Mouse (Mus musculus) hindbrain, embryonic 14.5 days (tissue): ENCODE measurements around the gene Stx1a. TPM values are rescaled to one million over a fixed set of nuclear protein-coding genes. Genes with fewer than 3 reads are reported as not detected.

Source experiments
- ATAC-seq: fragments of 200-750 bp; cut with Nextera tagmentation; 2 replicates; pipeline ENCODE4 v1.8.0; 2017; ENCODE audit warnings: moderate number of reproducible peaks, mild to moderate bottlenecking, moderate TSS enrichment, moderate library complexity; ENCODE audit not compliant: low FRiP score
- DNase-seq: peaks from one replicate; pipeline ENCODE4 v3.0.0-alpha.2; 2015; ENCODE audit warnings: low spot score
- H3K27ac ChIP-seq: fragments of 300-500 bp; sonication (generic); 2 replicates; pipeline ENCODE4 v1.5.1; 2014; ENCODE audit warnings: mild to moderate bottlenecking, moderate library complexity
- H3K27me3 ChIP-seq: fragments of 300-500 bp; sonication (generic); 2 replicates; pipeline ENCODE4 v1.6.1; 2014; ENCODE audit warnings: mild to moderate bottlenecking, low read length, mixed read lengths; ENCODE audit not compliant: control insufficient read depth, insufficient read depth
- H3K36me3 ChIP-seq: fragments of 300-500 bp; sonication (generic); replicated peaks from 2 replicates; pipeline ENCODE4 v1.6.1; 2014; ENCODE audit not compliant: control insufficient read depth, insufficient read depth
- H3K4me1 ChIP-seq: fragments of 300-500 bp; sonication (generic); replicated peaks from 2 replicates; pipeline ENCODE4 v1.6.1; 2014; ENCODE audit warnings: antibody characterized with exemption, low read length, mixed read lengths; ENCODE audit not compliant: control insufficient read depth, insufficient read depth
- H3K4me2 ChIP-seq: fragments of 300-500 bp; sonication (generic); replicated peaks from 2 replicates; pipeline ENCODE4 v1.6.1; 2014; ENCODE audit warnings: mild to moderate bottlenecking, moderate library complexity
- H3K4me3 ChIP-seq: fragments of 300-500 bp; sonication (generic); replicated peaks from 2 replicates; pipeline ENCODE4 v1.5.1; 2014; ENCODE audit warnings: mild to moderate bottlenecking, low read length
- H3K9ac ChIP-seq: fragments of 300-500 bp; sonication (generic); 2 replicates; pipeline ENCODE4 v1.6.1; 2014
- H3K9me3 ChIP-seq: fragments of 300-500 bp; sonication (generic); 2 replicates; pipeline ENCODE4 v1.6.1; 2016; ENCODE audit warnings: low read length; ENCODE audit not compliant: control insufficient read depth
- WGBS: fragments of 180-500 bp; shearing (Covaris S2); extraction: QIAGEN DNeasy Blood & Tissue Kit; methylation state at CpG from one replicate; pipeline ENCODE4 v1.1.7; 2014; 5-methylcytosine and 5-hydroxymethylcytosine counted together
- polyA plus RNA-seq: library from polyadenylated mRNA; unstranded; fragments of >200 nt; fragmentation: Nextera tagmentation; extraction: Ambion mirVana; gene quantifications from 2 replicates; pipeline ENCODE4 v1.2.1, GENCODE M21; 2014

Stx1a gene
- polyA plus RNA-seq, 1 experiment from 2014 or later, result 113 TPM

DNA sequence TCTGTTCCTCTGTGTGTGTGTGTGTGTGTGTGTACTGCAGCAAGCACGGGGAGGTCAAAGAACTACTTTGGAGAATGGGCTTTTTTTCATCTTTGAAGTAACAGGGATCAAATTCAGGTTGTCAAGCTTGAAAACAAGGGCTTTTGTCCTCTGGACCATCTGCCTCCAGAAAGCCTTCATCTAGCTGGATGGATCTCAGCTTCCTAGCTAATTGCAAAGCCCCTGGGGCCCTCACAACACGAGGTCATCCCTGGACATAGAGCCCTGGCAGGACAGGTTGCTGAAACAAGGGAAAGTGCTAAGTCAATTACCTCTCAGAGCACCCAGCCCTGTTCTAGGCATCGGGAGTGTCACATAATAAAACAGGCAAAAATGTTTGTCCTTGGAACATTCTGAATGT, 39.5 kb upstream of the Stx1a start:
- H3K4me3 ChIP-seq, result no peak overlapping the region
- H3K27ac ChIP-seq, result no peak overlapping the region
- 3% methylated on average over 3 of the region's 3 CpGs for WGBS
- H3K27me3 ChIP-seq, result peaks cover 43% of the 10 kb centered on the region
- H3K36me3 ChIP-seq, result no peaks in the 10 kb centered on the region
- ATAC-seq, result no peak
- no peak overlapping the region for H3K4me2 ChIP-seq
- H3K4me1 ChIP-seq, result peaks cover 14% of the 10 kb centered on the region; the same call in 1 of the 2 replicates
- no peaks in the 10 kb centered on the region for H3K9me3 ChIP-seq
- no peak overlapping the region for H3K9ac ChIP-seq
- no peak for DNase-seq

DNA sequence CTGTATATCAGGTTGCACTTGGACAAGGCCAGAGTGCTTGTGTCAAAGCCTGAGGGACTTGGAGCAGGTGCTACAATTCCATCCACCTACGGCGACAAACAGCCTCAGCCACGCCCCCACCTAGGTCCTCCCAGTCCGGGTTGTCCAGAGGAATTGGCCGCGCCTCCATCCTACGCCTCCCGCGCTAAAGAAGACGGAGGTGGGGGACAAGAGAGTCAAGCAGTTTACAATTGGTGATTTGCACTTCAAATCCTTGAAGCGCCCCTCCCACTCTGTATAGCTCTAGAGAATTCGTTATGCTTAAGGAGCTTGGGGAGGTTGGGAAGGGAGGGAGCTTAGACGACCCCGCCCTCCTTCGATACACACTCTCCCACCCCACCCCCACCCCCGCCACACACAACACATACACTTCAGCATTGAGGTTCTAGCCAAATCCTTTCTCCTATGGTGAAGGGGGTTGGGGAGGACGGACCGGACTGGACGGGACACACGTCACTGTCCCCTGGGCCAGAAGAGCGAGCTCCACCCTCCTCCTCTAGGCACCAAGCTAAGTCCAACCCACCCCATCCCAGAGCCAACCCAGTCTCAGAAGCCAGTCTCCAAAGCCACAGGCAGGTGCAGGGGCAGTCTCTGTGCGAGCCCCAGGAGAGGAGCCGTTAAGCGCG, 37.5 kb upstream of the Stx1a start, which contains the start of gene Cldn3:
TSS of gene Cldn3 (plus strand) at position 582 of the 665 bp plus-strand sequence.
- H3K27me3 ChIP-seq, result peaks cover 53% of the 10 kb centered on the region
- no peaks in the 10 kb centered on the region for H3K36me3 ChIP-seq
- ATAC-seq, result no peak
- no peak within 1 kb of the TSS for H3K9ac ChIP-seq
- H3K4me3 ChIP-seq, result peak within 1 kb of the TSS; percentile 20
- H3K4me2 ChIP-seq, result peak within 1 kb of the TSS; percentile 41
- H3K9me3 ChIP-seq, result no peaks in the 10 kb centered on the region
- H3K27ac ChIP-seq, result no peak within 1 kb of the TSS
- 1% methylated on average over 25 of the region's 25 CpGs for WGBS
- H3K4me1 ChIP-seq, result peaks cover 14% of the 10 kb centered on the region; the same call in 1 of the 2 replicates
- no peak for DNase-seq

DNA sequence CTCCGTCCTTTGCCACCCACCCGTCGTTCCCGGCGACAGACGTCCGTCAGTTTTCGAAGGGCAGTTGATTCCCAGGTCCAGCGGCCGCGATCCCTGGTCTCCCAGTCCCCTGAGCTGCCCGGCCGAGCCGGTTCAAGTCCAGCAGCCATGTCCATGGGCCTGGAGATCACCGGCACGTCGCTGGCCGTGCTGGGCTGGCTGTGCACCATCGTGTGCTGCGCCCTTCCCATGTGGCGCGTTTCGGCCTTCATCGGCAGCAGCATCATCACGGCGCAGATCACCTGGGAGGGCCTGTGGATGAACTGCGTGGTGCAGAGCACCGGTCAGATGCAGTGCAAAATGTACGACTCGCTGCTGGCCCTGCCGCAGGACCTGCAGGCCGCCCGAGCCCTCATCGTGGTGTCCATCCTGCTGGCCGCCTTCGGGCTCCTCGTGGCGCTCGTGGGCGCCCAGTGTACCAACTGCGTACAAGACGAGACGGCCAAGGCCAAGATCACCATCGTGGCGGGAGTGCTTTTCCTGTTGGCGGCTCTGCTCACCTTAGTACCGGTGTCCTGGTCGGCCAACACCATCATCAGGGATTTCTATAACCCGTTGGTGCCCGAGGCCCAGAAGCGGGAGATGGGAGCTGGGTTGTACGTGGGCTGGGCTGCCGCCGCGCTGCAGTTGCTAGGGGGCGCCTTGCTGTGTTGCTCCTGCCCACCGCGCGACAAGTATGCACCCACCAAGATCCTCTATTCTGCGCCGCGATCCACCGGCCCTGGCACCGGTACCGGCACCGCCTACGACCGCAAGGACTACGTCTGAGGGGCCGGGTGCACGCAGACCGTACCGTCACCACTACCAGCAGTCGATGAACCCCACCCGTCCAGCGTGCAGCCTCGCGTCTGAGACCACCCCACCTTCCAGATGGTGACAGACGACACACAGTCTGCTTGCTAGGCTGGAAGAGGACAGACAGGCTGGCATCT, 36.7 kb upstream of the Stx1a start:
- Histone ChIP-seq H3K27ac (no peak overlapping the region), H3K9me3 (no peaks in the 10 kb centered on the region), H3K27me3 (peaks cover 53% of the 10 kb centered on the region), H3K36me3 (no peaks in the 10 kb centered on the region), H3K9ac (no peak overlapping the region), H3K4me2 (peak overlapping the region; percentile 41), H3K4me1 (peaks cover 14% of the 10 kb centered on the region; the same call in 1 of the 2 replicates), H3K4me3 (peak overlapping the region; percentile 20)
- ATAC-seq (no peak), DNase-seq (no peak)
- WGBS, result 4% methylated on average over 79 of the region's 79 CpGs

DNA sequence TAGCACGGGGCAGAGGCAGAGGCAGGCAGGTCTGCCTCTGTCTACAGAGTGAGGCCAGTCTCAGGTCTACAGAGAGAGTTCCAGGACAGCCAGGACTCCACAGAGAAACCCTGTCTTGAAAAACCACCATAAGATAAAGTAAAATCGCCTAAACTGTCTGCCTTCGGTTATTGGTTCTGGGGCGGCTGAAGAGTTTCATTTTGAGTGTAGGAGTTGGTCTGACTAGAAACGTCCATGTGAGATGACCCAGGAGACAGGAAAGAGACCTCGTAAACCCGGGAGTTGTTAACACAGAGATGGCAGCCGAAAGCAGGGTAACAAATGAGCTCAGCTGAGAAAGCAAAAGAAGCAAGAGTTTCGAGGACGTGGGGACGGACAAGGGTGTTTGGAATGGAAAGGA, 34.1 kb upstream of the Stx1a start:
- no peak overlapping the region for H3K4me3 ChIP-seq
- peaks cover 53% of the 10 kb centered on the region for H3K27me3 ChIP-seq
- peaks cover 14% of the 10 kb centered on the region; the same call in 1 of the 2 replicates for H3K4me1 ChIP-seq
- no peak overlapping the region for H3K4me2 ChIP-seq
- no peak overlapping the region for H3K9ac ChIP-seq
- no peak overlapping the region for H3K27ac ChIP-seq
- ATAC-seq, result no peak
- WGBS, result 75% methylated on average over 11 of the region's 11 CpGs
- no peaks in the 10 kb centered on the region for H3K36me3 ChIP-seq
- H3K9me3 ChIP-seq, result no peaks in the 10 kb centered on the region
- no peak for DNase-seq

DNA sequence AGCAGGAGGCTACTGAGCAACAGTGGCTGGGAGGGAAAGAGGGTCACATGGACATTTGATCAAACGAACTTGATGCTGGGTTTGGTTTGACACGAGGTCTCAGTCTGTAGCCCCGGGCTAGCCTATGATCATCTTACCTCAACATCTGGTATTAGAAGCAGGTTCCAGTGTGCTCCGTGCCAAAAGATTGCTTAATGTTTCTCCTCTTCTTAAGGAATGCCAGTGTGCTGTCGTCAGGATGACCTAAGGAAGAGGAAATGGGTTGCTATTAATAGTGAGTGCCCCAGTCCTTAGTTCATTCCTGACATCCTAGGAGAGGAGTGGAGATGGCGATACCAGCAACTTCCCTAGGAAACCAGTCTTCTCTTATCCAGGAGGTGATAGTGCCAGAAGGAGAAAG, 33.5 kb upstream of the Stx1a start:
- WGBS, result 71% methylated on average over 6 of the region's 6 CpGs
- DNase-seq (no peak), ATAC-seq (no peak)
- no peak overlapping the region for H3K4me2 ChIP-seq
- H3K36me3 ChIP-seq, result no peaks in the 10 kb centered on the region
- no peak overlapping the region for H3K4me3 ChIP-seq
- peaks cover 14% of the 10 kb centered on the region; the same call in 1 of the 2 replicates for H3K4me1 ChIP-seq
- H3K27me3 ChIP-seq, result peaks cover 50% of the 10 kb centered on the region
- no peak overlapping the region for H3K9ac ChIP-seq
- no peak overlapping the region for H3K27ac ChIP-seq
- H3K9me3 ChIP-seq, result no peaks in the 10 kb centered on the region

DNA sequence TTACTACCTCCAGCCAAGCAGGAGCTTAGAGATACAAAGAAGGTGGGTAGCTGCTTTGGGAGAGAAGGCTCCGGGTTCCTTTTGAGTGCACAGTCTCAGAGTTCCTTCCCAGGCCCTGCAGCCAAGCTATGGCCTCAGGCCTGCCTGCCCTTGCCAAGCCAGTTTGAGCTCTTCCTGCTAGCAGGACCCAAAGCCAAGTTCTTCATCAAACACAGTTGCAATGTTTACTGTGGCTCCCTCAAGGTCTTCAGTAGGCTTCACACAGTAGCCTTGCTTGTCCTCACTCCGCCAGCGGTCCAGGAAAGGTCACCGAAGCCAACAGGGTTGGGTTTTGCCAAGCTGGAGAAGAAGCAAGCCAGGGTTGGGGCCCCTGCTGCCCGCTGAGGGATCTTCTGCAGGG, 30.7 kb upstream of the Stx1a start:
- no peak for DNase-seq

DNA sequence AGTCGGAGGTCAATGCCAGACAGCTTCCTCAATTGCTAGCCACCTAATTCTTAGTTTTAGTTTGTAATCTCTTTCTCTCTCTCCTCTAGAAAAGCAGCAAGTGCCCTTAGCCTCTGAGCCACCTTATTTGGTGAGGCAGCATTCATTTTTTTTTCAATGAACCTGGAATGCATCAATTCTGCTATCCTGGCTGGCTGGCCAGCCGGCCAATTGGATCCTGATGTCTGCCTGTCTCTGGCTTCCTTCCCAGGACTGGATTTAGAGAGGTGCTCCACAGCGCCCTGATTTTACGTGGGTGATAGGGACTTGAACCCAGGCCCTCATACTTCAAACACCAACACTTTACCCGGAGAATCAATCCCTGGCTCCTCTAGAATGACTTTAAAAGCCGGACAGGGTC, 24.9 kb upstream of the Stx1a start:
- no peak for DNase-seq
- Histone ChIP-seq H3K36me3 (no peaks in the 10 kb centered on the region), H3K9me3 (no peaks in the 10 kb centered on the region), H3K27me3 (no peaks in the 10 kb centered on the region), H3K4me3 (no peak overlapping the region), H3K4me1 (0 out of 2 replicates have a peak, but pooled peaks cover 6% of the 10 kb centered on the region), H3K9ac (no peak overlapping the region), H3K4me2 (no peak overlapping the region), H3K27ac (no peak overlapping the region)
- WGBS, result 85% methylated on average over 6 of the region's 6 CpGs
- no peak for ATAC-seq

More for the DNA sequence above, 30.7 kb upstream of the Stx1a start:
- WGBS, result 93% methylated on average over 5 of the region's 5 CpGs
- ATAC-seq, result no peak
- Histone ChIP-seq H3K27me3 (peaks cover 22% of the 10 kb centered on the region), H3K9ac (no peak overlapping the region), H3K4me1 (no peaks in the 10 kb centered on the region), H3K4me2 (no peak overlapping the region), H3K9me3 (no peaks in the 10 kb centered on the region), H3K36me3 (no peaks in the 10 kb centered on the region), H3K27ac (no peak overlapping the region), H3K4me3 (no peak overlapping the region)

DNA sequence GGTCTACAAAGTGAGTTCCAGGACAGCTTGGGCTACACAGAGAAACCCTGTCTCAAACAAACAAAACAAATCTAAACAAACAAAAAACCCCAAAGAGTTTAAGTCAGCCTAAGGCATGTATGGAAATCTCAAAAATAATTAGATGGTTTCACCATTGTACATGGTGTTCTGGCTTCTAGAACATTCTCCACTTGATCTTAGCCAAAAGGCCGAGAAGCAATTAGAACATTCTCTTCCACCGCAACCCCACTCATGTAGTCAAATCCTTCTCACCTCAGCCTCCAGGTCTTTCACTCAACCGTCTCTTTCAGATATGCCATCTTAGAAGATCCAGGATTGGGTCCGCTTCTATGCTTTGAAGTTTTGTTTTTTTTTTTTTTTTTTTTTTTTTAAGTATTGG, 23.5 kb upstream of the Stx1a start:
- DNase-seq (no peak), ATAC-seq (no peak)
- H3K36me3 ChIP-seq, result no peaks in the 10 kb centered on the region
- WGBS, result 92% methylated on average over 4 of the region's 4 CpGs
- no peak overlapping the region for H3K27ac ChIP-seq
- H3K4me2 ChIP-seq, result no peak overlapping the region
- H3K9ac ChIP-seq, result no peak overlapping the region
- H3K4me1 ChIP-seq, result 0 out of 2 replicates have a peak, but pooled peaks cover 6% of the 10 kb centered on the region
- no peaks in the 10 kb centered on the region for H3K9me3 ChIP-seq
- no peak overlapping the region for H3K4me3 ChIP-seq
- no peaks in the 10 kb centered on the region for H3K27me3 ChIP-seq

DNA sequence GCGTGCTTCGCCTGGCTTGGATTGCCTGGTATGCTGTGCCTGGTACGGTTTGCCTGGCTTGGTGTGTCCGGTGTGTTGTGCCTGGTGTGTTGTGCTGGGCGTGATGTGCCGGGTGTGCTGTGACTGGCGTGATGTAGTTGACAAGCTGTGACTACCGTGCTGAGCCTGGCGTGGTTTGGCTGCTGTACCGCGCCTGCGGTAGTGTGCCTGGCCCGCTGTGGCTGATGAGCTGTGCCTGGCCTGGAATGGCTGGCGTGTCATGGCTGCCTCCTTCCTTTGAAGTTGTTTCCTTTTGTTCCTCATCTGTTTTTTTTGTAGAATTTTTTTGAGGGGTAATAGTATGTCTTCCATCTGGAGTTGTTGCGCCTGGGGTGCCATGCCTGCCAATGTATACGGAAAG, 22.5 kb upstream of the Stx1a start:
- H3K27ac ChIP-seq, result no peak overlapping the region
- no peaks in the 10 kb centered on the region for H3K27me3 ChIP-seq
- no peaks in the 10 kb centered on the region for H3K9me3 ChIP-seq
- no peaks in the 10 kb centered on the region for H3K36me3 ChIP-seq
- H3K9ac ChIP-seq, result no peak overlapping the region
- no peak for ATAC-seq
- DNase-seq, result no peak
- H3K4me2 ChIP-seq, result peak overlapping the region; percentile 34; the same call in 1 of the 2 replicates
- 48% methylated on average over 16 of the region's 16 CpGs for WGBS
- H3K4me3 ChIP-seq, result no peak overlapping the region
- 0 out of 2 replicates have a peak, but pooled peaks cover 6% of the 10 kb centered on the region for H3K4me1 ChIP-seq
